Mouse (Mus musculus) embryonic facial prominence, embryonic 11.5 days (tissue): ENCODE data around the gene Ndufa13. TPM values are rescaled to one million over a fixed set of nuclear protein-coding genes. Genes with fewer than 3 reads are reported as not detected.
A peak's percentile ranks its signal among the peaks of the same experiment; 100 is the strongest.

Source experiments
- ATAC-seq: fragments of 200-750 bp; cut with Nextera tagmentation; replicated peaks from 2 replicates; pipeline ENCODE4 v1.8.0; 2017; ENCODE audit warnings: low read depth; ENCODE audit not compliant: insufficient number of reproducible peaks, low FRiP score, low TSS enrichment
- DNase-seq: peaks from one replicate; pipeline ENCODE4 v3.0.0-alpha.2; 2015; ENCODE audit warnings: low spot score
- H3K27ac ChIP-seq: fragments of 300-500 bp; sonication (generic); replicated peaks from 2 replicates; pipeline ENCODE4 v1.5.1; 2014; ENCODE audit warnings: mild to moderate bottlenecking, low read depth, low read length, control low read depth
- H3K27me3 ChIP-seq: fragments of 300-500 bp; sonication (generic); 2 replicates; pipeline ENCODE4 v1.6.1; 2014; ENCODE audit warnings: mild to moderate bottlenecking, low read length, moderate library complexity, mixed read lengths; ENCODE audit not compliant: control insufficient read depth, insufficient read depth
- H3K36me3 ChIP-seq: fragments of 300-500 bp; sonication (generic); replicated peaks from 2 replicates; pipeline ENCODE4 v1.6.1; 2014; ENCODE audit warnings: low read depth, mild to moderate bottlenecking, low read length, moderate library complexity, mixed read lengths; ENCODE audit not compliant: control insufficient read depth, insufficient read depth
- H3K4me1 ChIP-seq: fragments of 300-500 bp; sonication (generic); 2 replicates; pipeline ENCODE4 v1.6.1; 2014; ENCODE audit warnings: low read length, mixed read lengths; ENCODE audit not compliant: control insufficient read depth, insufficient read depth
- H3K4me2 ChIP-seq: fragments of 300-500 bp; sonication (generic); 2 replicates; pipeline ENCODE4 v1.6.1; 2014; ENCODE audit warnings: low read depth, mild to moderate bottlenecking, control low read depth, low read length, moderate library complexity
- H3K4me3 ChIP-seq: fragments of 300-500 bp; sonication (generic); 2 replicates; pipeline ENCODE4 v1.5.1; 2014; ENCODE audit warnings: low read depth, low read length, control low read depth
- H3K9ac ChIP-seq: fragments of 300-500 bp; sonication (generic); replicated peaks from 2 replicates; pipeline ENCODE4 v1.6.1; 2014; ENCODE audit warnings: mild to moderate bottlenecking, control low read depth, low read length
- H3K9me3 ChIP-seq: fragments of 300-500 bp; sonication (generic); replicated peaks from 2 replicates; pipeline ENCODE4 v1.6.1; 2016; ENCODE audit warnings: mild to moderate bottlenecking, low read length, inconsistent platforms, mixed read lengths; ENCODE audit not compliant: control insufficient read depth
- WGBS: fragments of 180-500 bp; shearing (Covaris S2); extraction: QIAGEN DNeasy Blood & Tissue Kit; methylation state at CpG from one replicate; pipeline ENCODE4 v1.1.7; 2014; 5-methylcytosine and 5-hydroxymethylcytosine counted together
- polyA plus RNA-seq: library from polyadenylated mRNA; unstranded; fragments of >200 nt; fragmentation: Nextera tagmentation; extraction: Ambion mirVana; gene quantifications from 2 replicates; pipeline ENCODE4 v1.2.1, GENCODE M21; 2014

The Ndufa13 gene
- polyA plus RNA-seq, 1 experiment from 2014 or later, result 158 TPM

GRCm38 (mm10) chr8:69876967-69877366, 25.4 kb downstream of the Ndufa13 start:
- Histone ChIP-seq H3K27me3 (peaks cover 29% of the 10 kb centered on the region), H3K36me3 (no peaks in the 10 kb centered on the region), H3K4me1 (no peaks in the 10 kb centered on the region; the same call in 1 of the 2 replicates), H3K9ac (no peak overlapping the region), H3K4me2 (no peak overlapping the region), H3K4me3 (no peak overlapping the region), H3K9me3 (no peaks in the 10 kb centered on the region), H3K27ac (no peak overlapping the region)
- WGBS, result 73% methylated on average over 10 of the region's 10 CpGs
- DNase-seq, result no peak
- ATAC-seq, result no peak

- H3K4me3 ChIP-seq, result no peak overlapping the region
- H3K9ac ChIP-seq, result no peak overlapping the region
- H3K9me3 ChIP-seq, result no peaks in the 10 kb centered on the region
- 32% methylated on average over 10 of the region's 10 CpGs for WGBS
- DNase-seq (no peak), ATAC-seq (no peak)
- no peak overlapping the region for H3K27ac ChIP-seq
- no peak overlapping the region for H3K4me2 ChIP-seq
- no peaks in the 10 kb centered on the region; the same call in 1 of the 2 replicates for H3K4me1 ChIP-seq
- H3K36me3 ChIP-seq, result no peaks in the 10 kb centered on the region
- peaks cover 20% of the 10 kb centered on the region for H3K27me3 ChIP-seq
Observed at GRCm38 (mm10) chr8:69876097-69876496, 26.3 kb downstream of the Ndufa13 start.

DNA sequence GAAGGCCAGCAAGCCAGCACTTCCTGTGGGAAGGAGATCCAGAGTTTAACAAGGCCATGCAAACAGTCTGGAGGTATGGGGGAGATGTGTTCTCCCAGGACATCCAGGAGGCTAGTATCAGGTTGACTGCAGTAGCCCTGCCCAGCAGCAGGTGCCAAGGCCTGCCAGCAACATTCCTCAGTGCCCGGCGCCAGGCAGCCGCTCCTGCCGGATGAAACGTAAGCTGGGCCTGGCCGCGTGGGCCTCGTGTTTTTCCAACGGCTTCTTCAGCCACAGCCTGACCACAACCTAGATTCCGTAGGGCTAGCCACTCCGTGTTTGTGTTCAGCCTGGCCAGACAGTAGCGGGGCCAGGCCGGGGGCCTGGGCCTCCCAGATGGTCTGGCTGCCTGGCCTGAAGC, 27.7 kb downstream of the Ndufa13 start:
- no peak overlapping the region for H3K9ac ChIP-seq
- no peaks in the 10 kb centered on the region for H3K4me1 ChIP-seq
- no peaks in the 10 kb centered on the region for H3K9me3 ChIP-seq
- H3K4me3 ChIP-seq, result no peak overlapping the region
- no peaks in the 10 kb centered on the region for H3K36me3 ChIP-seq
- 79% methylated on average over 13 of the region's 13 CpGs for WGBS
- peaks cover 6% of the 10 kb centered on the region for H3K27me3 ChIP-seq
- ATAC-seq (no peak), DNase-seq (no peak)
- H3K4me2 ChIP-seq, result no peak overlapping the region
- no peak overlapping the region for H3K27ac ChIP-seq

DNA sequence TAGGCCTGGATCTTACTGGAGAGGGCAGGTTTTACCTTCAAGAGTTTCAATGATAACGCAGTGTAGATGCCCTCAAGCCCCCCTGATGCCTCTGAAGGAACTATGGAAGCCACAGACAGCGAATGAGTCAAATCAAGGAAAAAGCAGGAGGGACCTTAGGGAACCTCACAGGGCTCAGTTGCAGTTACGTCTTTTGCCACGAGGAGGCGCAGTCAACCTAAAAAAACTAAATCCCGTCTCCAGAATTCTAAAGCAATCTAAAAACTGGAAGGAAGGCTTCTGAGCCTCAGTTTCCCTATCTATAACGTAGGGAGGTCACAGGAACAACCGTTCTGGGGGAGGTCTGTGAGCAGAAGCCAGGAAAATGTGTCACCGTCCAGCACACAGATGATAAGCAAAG, 28.2 kb downstream of the Ndufa13 start:
- no peak for ATAC-seq
- H3K9ac ChIP-seq, result no peak overlapping the region

GRCm38 (mm10) chr8:69870907-69871306, 31.5 kb downstream of the Ndufa13 start:
- H3K36me3 ChIP-seq, result no peaks in the 10 kb centered on the region
- H3K4me2 ChIP-seq, result no peak overlapping the region
- no peak overlapping the region for H3K27ac ChIP-seq
- ATAC-seq (no peak), DNase-seq (no peak)
- no peaks in the 10 kb centered on the region for H3K9me3 ChIP-seq
- no peak overlapping the region for H3K4me3 ChIP-seq
- WGBS, result 85% methylated on average over 6 of the region's 6 CpGs
- no peaks in the 10 kb centered on the region; the same call in none of the 2 replicates for H3K27me3 ChIP-seq
- H3K4me1 ChIP-seq, result no peaks in the 10 kb centered on the region
- no peak overlapping the region for H3K9ac ChIP-seq

More for the DNA sequence above, 28.2 kb downstream of the Ndufa13 start:
- Histone ChIP-seq H3K9me3 (no peaks in the 10 kb centered on the region), H3K27me3 (peaks cover 2% of the 10 kb centered on the region), H3K27ac (no peak overlapping the region), H3K36me3 (no peaks in the 10 kb centered on the region), H3K4me2 (no peak overlapping the region), H3K4me1 (no peaks in the 10 kb centered on the region), H3K4me3 (no peak overlapping the region)
- WGBS, result 7% methylated on average over 9 of the region's 9 CpGs
- peak; percentile 82 for DNase-seq

- no peak for ATAC-seq
- H3K9ac ChIP-seq, result no peak overlapping the region
- no peak overlapping the region for H3K4me3 ChIP-seq
- H3K4me1 ChIP-seq, result no peaks in the 10 kb centered on the region
- H3K27me3 ChIP-seq, result no peaks in the 10 kb centered on the region; the same call in none of the 2 replicates
- no peak overlapping the region for H3K4me2 ChIP-seq
- H3K27ac ChIP-seq, result no peak overlapping the region
- H3K9me3 ChIP-seq, result no peaks in the 10 kb centered on the region
- WGBS, result 84% methylated on average over 11 of the region's 11 CpGs
- no peak for DNase-seq
- no peaks in the 10 kb centered on the region for H3K36me3 ChIP-seq
Observed at GRCm38 (mm10) chr8:69870003-69870765, 32.2 kb downstream of the Ndufa13 start.

- no peak for ATAC-seq
- 58% methylated on average over 5 of the region's 5 CpGs for WGBS
- no peaks in the 10 kb centered on the region for H3K36me3 ChIP-seq
Observed at GRCm38 (mm10) chr8:69867696-69868326, 34.5 kb downstream of the Ndufa13 start.

GRCm38 (mm10) chr8:69864180-69864579, 38.2 kb downstream of the Ndufa13 start:
- no peak for DNase-seq
- no peaks in the 10 kb centered on the region for H3K4me1 ChIP-seq
- no peak overlapping the region for H3K4me3 ChIP-seq
- ATAC-seq, result no peak
- no peaks in the 10 kb centered on the region for H3K9me3 ChIP-seq
- H3K36me3 ChIP-seq, result no peaks in the 10 kb centered on the region
- H3K27me3 ChIP-seq, result no peaks in the 10 kb centered on the region
- 70% methylated on average over 5 of the region's 5 CpGs for WGBS
- H3K27ac ChIP-seq, result no peak overlapping the region
- no peak overlapping the region for H3K9ac ChIP-seq
- no peak overlapping the region for H3K4me2 ChIP-seq

More at GRCm38 (mm10) chr8:69867696-69868326, 34.5 kb downstream of the Ndufa13 start:
- no peaks in the 10 kb centered on the region for H3K27me3 ChIP-seq
- H3K9ac ChIP-seq, result no peak overlapping the region
- H3K4me2 ChIP-seq, result no peak overlapping the region
- no peaks in the 10 kb centered on the region for H3K9me3 ChIP-seq
- no peak for DNase-seq
- H3K4me1 ChIP-seq, result no peaks in the 10 kb centered on the region
- H3K4me3 ChIP-seq, result no peak overlapping the region
- no peak overlapping the region for H3K27ac ChIP-seq
